Mouse (Mus musculus): ENCODE measurements around the gene Aldh1a1. TPM values are rescaled to one million over a fixed set of nuclear protein-coding genes. Genes with fewer than 3 reads are reported as not detected.

The Aldh1a1 gene
- total RNA-seq, 2 experiments from 2014 or later, result 46.7 to 139 TPM

DNA sequence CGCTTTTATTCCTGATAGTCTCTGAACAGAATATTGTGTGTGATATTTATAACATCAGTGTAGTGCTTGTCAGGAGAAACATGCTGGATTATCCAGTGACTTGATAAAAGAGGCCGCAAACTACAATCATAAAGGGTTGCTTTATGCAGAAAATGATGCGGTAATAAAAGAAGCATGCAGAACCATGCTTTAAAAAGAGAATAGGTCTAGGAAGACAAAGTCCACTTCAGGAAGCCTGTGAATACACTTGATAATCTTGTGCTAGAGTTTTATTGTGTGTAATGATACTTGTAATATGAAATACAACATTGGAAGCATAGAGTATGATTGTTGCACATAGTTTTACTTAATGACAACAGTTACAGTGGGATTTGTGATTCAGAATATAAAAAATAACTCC lies 54.5 kb downstream of the Aldh1a1 start:
- ATAC-seq (replicated peaks; ENCODE audit: low FRiP score, poor library complexity, severe bottlenecking), result no peak

DNA sequence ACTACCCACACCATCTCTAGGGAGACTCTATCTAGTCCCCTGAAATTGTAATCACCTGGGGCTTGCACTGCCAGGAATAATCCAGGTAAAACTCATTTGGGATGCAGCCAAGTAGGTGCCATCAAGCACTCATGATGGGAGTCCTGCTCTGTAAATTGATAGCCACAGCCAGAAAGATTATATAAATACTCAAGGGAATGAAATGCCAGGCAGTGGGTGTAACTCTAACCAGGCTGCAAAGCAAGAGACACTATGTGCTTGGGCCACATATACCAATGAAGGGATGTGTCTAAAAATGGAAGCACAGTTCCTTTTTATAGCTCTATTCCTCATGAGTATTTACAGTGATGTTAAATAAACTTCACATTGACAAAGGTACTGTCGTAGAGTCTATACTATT lies 56.9 kb downstream of the Aldh1a1 start:
- no peak for ATAC-seq (replicated peaks; ENCODE audit: low FRiP score, poor library complexity, severe bottlenecking)

DNA sequence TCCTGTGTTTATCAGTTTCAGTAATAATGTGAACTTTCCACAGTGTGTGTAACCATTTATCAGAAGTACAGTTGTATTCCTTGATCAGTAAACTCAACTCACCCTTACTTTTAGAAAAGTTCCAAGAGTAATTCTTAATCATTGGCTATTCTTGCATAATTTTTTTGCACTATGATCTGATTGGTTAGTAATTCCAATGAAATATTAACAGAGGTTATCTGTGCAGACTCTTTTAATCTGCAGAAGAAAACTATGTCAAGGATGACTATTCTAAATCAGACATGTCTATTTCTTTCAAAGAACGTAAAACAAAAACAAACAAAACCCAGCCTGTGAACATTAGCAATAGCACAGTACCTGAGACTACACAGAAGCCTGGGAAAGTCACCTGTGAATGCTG lies 62.9 kb downstream of the Aldh1a1 start:
- no peak for ATAC-seq (replicated peaks; ENCODE audit: low FRiP score, poor library complexity, severe bottlenecking)

DNA sequence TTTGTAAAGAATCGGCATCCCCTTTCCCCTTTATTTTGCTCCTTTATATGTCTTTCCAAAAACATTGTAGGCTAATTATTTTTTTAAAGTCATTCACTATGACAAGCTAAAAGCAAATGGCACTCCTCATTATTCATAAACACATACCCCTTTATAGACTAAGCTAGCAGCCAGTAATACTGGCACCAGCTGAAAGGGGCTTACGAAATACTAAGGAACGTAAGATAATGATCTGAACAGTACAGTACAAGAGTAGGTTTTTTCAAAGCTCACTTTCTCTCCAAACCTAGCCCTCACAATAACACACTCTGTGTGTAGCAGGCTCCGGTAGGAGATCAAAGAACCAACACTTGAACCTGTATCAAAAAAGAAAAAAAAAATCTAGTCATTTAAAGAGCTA lies 64.7 kb downstream of the Aldh1a1 start:
- ATAC-seq (replicated peaks; ENCODE audit: low FRiP score, poor library complexity, severe bottlenecking), result no peak

DNA sequence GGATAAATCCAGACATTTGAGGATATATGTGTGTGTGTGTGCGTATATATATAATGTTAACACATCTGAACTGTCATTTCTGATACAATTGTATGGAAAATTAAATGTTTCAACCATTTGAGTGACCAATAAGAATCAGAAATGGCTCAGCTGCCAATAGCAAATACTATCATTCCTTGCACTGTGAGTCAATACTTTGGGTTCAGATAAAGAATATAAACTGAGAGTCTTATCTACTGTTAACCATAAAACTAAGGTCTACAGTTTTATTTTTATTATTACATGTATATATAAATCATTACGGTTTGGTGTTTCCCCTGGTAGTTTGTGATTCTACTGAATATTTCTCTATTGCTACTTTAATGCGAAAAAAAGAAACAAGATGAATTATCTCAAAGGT lies 65.6 kb downstream of the Aldh1a1 start:
- no peak for ATAC-seq (replicated peaks; ENCODE audit: low FRiP score, poor library complexity, severe bottlenecking)

DNA sequence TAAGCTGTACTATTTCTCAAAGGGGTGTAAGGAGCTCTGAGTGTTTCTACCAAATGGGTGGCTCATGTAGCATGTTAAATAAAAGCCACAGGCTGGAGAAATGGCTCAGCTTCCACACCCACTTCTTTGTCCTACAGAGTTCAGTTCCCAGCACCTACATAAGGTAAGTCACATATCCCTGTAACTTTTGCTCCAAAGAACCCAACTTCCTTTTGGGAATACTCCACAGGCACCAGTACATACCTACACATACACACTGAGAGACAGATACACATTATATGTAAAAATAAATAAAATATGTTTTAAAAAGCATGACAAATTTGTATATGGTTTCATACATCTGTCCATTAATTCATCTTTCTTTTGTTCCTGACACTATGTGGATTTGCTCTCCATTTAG lies 66.0 kb downstream of the Aldh1a1 start:
- peak; percentile 20; the same call in 1 of the 2 replicates for ATAC-seq (replicated peaks; ENCODE audit: low FRiP score, poor library complexity, severe bottlenecking)

DNA sequence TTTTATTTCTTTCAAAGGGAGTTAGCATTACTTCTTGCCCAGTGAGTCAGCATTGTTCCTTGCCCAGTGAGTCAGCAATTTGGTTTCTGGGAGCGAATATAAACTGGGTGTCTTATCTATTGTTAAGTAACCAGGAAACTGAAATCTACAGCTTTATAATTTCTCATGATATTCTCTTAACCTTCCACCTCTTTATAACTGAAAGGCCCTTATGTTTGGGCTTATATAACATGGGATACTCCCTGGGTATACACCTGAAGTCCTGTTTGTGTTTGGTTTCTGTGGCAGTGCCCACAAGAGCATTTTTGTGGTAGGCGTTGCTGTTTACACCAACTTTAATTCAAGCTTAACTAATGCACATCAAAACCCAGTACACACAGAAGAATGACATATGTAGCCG lies 66.4 kb downstream of the Aldh1a1 start:
- peak; percentile 85 for ATAC-seq (replicated peaks; ENCODE audit: low FRiP score, poor library complexity, severe bottlenecking)

DNA sequence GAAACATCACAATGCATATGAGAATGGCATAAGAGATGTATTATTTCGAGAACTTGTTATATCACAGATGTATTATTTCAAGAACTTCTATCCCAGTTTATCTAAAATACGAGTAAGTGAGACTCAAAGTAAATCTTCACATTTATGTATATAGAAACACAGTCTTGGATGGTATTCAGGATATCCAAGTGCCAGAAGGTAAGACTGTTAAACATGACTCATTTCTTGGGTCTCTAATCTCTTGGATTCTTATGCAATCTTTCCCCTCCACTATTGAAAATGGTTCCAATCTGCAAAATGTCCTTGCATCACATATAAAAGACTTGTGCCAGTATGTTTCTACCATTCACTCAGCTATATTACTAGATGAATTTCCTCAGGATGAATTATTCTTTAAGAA lies 67.4 kb downstream of the Aldh1a1 start:
- ATAC-seq (replicated peaks; ENCODE audit: low FRiP score, poor library complexity, severe bottlenecking), result no peak

DNA sequence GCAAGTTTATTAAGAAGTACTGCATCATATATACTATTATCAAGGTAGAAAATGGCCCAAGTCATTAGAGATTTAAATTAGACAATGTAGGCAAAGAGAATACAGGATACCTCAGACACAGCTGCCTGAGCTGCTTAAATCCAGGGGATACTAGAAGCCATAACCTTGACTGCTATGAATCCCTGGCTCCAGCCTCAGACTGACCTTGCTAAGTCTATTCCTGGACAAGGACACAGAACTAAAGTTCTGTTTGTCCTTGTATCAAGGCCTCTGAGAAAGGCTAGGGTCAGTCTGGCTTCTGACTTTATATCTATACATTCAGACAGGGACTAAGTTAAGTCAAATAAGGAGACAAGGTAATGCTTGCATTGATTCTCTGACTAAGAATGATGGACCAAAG lies 69.9 kb downstream of the Aldh1a1 start:
- no peak for ATAC-seq (replicated peaks; ENCODE audit: low FRiP score, poor library complexity, severe bottlenecking)

DNA sequence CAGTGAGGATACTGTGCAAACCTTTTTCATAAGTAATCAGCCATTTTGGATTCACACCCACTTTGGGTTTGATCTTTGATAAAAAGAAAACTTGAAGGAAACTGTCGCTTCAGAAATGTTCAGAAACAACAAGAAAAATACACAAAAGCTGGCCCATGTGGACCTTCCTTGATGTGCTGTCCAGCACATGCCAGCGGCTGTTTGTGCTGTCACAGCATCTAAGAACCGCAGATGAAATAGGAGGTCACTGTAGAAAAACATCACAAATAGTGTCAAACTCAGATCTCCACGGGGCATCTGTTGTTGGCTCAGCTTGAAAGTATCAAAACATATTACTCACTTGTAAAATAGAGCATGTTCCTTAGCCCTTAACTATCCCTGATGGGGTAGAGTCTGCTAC lies 73.8 kb downstream of the Aldh1a1 start:
- ATAC-seq (replicated peaks; ENCODE audit: low FRiP score, poor library complexity, severe bottlenecking), result no peak

DNA sequence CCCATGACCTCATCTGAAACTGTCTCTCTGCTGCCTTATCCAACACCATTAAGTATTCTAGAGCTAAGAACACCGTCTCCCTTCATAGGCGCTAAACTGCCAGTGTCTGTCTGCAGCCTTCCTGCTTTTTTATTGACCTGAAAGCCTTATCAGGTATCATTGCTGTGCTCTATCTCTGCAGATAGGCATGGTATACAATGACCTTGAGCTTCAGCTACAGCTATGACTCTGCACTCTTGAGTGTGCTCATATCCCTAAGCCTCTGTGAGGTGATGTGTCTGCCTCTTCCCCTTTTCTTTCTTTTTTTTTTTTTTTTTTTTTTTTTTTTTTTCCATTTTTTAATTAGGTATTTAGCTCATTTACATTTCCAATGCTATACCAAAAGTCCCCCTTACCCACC lies 74.5 kb downstream of the Aldh1a1 start:
- ATAC-seq (replicated peaks; ENCODE audit: low FRiP score, poor library complexity, severe bottlenecking), result no peak

DNA sequence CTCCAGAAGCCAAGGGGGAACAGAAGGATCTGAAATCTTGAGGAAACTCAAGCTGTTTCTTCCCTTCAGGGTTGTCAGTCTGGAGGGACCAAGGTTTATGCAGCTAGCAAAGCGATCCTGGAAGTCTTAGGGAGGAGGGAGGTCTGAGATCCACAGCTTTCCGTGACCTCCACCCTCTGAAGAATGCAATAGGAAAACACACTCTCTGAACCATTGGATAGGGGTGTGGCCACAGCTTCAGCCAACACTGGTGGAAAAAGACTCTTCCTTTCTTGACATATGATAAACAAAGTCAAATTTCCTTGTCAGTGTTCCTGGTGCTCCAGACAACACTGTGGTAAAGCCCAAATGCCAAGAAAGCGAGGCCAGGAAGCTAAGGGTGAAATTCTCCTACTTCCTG lies 84.5 kb downstream of the Aldh1a1 start:
- ATAC-seq (replicated peaks; ENCODE audit: low FRiP score, poor library complexity, severe bottlenecking), result no peak

DNA sequence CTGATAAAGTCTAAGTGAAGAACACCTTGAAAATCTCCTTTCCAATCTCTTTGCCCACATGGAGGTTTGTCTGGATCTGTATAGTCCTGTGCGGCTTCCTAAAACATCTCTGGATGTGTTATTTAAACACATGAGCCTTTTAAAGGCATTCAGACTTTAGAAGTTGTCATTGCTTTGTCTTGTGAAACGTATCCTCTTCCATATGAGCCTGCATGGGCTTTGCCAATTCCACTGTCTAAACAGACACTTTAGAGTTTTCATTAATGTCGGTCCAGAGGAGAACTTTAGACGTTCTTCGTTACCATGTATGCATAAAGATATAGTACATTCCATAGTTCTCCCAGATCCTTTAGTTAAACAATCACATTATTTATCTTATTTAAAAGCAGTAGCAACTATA lies 84.9 kb downstream of the Aldh1a1 start:
- ATAC-seq (replicated peaks; ENCODE audit: low FRiP score, poor library complexity, severe bottlenecking), result no peak

DNA sequence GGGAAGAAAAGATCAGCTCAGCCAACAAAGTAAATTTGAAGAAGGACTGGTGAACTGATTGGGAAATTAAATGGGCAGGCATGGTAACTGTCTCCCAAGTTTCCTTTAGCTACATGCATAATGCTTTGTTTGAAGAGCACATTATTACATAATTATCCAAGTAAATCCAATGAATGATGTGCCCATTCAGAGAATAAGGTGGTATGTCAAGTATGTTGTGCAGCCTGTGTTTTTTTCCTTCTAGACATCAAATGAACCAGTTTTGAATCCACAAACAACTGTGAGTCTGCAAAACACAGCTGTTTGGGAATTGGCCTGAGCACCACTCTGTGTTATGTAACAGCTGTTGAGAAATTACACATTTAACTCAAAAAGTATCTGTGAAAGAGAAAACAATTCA lies 107.4 kb downstream of the Aldh1a1 start:
- ATAC-seq (replicated peaks; ENCODE audit: low FRiP score, poor library complexity, severe bottlenecking), result no peak

DNA sequence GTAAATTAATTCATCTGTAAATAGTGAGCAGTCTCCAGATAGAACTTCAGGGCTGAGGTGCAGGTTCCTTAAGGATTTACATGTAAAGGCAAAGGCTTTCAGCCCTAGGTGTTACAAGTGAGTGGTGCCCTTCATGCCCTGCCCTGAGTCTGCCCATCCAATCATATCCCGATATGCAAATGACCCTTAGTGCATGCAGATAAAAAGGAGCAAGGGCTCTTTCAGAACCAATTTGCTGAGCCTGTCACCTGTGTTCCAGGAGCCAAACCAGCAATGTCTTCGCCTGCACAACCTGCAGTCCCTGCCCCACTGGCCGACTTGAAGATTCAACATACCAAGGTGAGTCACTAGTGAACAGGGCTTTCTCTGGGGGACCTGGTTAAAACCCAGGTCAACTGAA lies 109.2 kb downstream of the Aldh1a1 start:
- peak; percentile 97 for ATAC-seq (replicated peaks; ENCODE audit: low FRiP score, poor library complexity, severe bottlenecking)

DNA sequence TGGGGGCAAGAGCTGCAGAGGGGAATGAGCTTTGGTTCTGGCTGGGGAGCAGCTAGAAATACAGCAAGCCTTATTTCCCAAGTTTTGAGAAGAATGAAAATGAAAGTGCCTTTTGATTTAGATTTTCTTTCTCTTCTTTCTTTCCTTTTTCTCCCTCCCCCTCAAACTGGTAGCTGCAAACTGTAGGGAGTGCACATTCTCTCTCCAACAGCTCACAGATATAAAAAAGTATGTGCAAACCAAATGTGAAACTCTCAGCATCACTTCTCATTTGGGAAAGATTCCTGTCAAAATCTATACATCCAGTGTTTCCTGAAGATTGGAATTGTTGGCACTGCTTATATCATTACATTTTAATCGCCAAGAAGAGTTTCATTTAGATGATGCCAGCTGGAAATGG lies 110.7 kb downstream of the Aldh1a1 start:
- ATAC-seq (replicated peaks; ENCODE audit: low FRiP score, poor library complexity, severe bottlenecking), result no peak

DNA sequence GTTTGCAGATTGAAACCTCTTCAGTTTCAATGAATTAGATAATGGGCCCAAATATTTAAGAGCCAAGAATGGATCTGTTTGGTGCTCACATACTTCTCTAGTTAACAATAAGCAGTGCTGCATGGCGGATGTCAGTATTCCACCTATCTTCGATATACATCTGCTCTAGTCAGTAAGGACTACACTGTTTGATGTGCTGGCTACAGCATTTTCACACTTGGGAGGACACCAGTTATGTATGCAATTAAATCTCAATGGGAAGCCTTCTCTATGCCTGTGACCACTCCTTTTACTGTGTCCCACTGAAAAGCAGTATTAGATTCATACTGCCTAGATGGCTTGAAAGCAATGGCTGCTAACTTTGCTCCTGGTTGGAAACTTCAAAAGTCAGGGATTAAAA lies 111.4 kb downstream of the Aldh1a1 start:
- no peak for ATAC-seq (replicated peaks; ENCODE audit: low FRiP score, poor library complexity, severe bottlenecking)

DNA sequence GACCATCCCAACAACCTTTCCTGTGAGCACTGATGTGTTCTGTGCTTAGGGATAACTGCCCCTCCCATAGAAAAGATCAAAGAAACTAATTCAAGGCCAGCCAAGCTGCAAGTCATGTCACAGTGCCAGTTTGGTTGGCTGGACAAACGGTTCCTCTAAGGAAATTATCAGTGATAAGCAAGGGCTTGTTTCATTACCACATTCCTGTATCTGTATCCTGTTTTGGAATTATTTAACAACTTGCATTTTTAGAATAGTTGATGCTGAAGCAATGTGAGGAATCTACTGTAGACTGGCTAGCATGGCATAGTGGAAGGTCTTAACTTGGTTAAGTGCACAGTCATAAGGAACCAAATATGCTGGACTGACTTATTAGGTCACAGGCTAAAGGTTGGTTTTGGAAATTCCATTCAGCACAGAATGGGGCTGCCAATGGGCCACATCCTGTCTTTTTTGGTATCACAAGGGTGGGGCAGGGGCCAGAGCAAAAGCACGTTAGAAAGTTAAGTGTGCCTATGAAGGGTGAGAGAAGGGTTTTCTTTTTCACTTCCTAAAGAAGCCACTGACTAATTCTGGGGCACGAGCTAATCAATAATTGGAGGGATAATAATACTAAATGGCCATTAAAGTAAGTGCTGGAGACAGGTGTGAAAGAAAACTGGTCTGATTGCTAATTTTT lies 121.9 kb downstream of the Aldh1a1 start:
- no peak for ATAC-seq (replicated peaks; ENCODE audit: low FRiP score, poor library complexity, severe bottlenecking)

DNA sequence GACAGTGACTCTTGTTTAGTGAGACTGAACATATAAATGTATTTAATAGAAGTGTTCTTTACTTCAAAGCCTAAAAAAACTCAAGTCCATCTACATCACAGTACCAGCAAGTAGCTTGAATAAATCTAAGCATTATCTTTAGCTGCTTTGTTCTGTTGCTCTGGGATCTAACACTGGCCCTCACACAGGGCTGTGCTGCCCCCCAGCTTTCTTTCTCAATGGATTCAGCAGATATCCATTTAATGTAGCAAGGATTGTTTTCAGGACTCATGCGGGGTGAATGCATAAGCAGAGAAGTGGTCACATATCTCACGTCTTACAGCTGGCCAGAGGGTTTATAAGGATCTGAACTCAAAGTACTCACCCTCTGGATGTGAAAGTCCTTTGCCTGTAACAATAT lies 129.9 kb downstream of the Aldh1a1 start:
- ATAC-seq (replicated peaks; ENCODE audit: low FRiP score, poor library complexity, severe bottlenecking), result no peak

DNA sequence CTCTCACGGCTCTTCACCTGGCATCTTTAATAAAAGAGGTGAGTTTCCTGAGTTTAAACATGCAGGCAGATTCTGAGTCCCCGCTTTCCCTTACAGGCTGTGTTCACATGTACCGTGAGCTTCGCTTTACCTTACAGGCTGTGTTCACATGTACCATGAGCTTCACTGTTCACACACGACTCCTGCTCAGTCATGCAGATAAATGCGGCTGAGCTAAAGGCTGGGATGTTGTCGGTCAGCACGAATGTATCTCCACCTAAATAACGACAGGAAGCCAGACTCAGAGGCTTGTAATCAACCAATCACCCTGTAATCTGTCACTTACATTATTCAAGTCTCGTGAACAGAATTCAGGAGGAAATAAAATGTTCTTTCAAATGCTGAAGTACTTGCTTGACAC lies 130.9 kb downstream of the Aldh1a1 start:
- no peak for ATAC-seq (replicated peaks; ENCODE audit: low FRiP score, poor library complexity, severe bottlenecking)

DNA sequence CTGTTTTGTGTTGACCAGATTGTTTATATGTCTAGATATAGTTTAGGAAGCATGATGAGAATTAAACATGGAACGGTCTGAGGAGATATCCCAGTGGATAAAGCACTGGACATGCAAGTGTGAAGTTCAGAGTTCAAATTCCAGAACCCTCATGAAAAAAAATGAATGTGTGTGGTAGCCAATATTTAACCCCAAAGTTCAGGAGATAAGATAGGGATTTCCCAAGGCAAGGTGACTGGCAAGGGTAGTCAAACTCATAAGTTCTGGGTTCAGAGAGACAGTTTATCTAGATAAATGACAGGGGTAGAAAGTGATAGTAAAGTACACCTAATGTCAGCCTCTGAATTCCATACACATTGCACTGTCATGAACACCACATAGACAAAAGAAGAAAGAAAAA lies 138.5 kb downstream of the Aldh1a1 start:
- no peak for ATAC-seq (replicated peaks; ENCODE audit: low FRiP score, poor library complexity, severe bottlenecking)

DNA sequence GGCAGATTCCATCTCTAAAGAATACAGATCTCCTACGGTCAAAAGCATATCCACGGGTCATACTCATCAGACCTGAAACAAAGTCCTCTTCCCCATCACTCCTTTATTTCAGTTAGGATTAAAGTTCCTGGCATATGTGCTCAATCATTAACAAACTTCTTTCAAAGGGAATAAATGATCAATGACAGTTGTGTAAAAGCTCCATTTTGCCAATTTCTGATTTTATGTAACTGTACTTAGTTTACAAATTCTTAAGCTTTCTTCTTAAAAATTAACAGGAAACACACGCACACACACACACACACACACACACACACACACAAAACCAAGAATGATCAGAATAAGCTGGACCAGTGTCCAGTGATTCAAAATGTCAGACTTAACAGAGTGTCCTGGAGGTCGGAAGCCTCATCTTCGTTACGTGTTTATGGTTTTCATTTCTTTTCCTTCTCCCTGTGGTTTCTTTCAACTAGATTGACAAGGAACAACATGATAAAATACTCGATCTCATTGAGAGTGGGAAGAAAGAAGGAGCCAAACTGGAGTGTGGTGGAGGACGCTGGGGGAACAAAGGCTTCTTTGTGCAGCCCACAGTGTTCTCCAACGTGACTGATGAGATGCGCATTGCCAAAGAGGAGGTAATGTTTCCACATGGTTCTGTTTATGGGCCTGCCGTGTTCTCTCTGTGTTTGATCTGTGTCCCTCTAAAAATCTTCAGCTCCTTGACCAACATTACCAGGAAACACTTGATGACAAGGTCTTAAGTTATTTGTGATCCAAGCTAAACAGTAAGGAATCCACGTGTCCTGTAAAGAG lies 141.6 kb downstream of the Aldh1a1 start:
- ATAC-seq (replicated peaks; ENCODE audit: low FRiP score, poor library complexity, severe bottlenecking), result no peak
